Mouse (Mus musculus) liver, adult (tissue): ENCODE measurements around the gene Traf3.

Source experiments
- GATA4 ChIP-seq: IDR thresholded peaks from 2 replicates; pipeline ENCODE4 v1.6.1; 2014; ENCODE audit warnings: mild to moderate bottlenecking, low read length; ENCODE audit not compliant: insufficient replicate concordance

Gene Traf3

DNA sequence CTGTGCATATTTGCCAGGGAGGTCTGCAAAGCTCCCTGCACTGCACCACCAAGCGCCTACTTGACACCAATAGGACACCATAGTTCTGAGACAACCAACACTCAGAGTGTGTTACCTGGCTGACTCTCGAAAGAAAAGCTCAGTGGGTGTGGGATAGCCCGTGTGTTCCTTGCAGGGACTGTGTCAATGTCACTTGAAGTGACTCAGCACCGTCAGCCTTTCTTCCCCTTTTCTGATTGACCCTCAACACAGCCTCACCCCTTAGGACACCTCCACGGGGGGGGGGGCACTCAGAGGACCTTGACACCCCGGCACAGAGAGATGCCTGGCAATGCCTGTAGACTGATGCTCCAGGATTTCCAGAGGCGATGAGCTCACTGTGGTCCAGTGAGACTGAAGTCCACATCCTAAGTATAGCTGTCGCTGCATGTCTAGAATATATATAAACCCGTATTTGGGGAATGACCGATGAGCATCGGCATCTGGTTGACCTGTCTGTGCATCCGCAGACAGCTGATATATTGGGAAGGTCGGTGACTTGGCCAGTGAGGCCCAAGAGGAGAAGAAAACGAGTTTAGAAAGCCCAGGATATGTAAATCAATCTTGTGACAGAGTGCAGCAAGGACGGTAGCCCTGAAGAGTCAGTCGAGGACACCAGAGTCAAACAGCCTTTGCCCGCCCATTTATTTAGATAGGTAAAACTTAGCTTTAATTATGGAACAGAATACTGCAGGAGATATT is 16.5 kb upstream of the Traf3 start:
- TF ChIP-seq GATA4 = no peak

DNA sequence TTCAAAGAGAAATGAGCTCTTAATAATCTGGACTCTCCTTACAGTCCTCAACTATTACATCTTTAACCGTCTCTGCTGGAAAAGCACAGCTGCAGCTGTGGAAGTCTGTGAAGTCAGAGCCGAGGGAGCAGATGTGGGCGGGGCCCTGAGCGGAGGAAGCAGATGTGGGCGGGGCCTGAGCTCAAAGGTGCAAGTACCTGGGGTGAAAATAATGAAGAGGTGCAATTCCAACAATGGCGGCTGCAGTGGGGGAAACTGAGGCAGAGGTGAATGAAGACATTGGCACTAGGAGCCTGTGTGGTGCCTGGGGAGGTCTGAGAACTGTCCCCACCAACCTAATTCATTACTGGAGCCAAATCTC is 16.0 kb upstream of the Traf3 start:
- TF ChIP-seq GATA4 = no peak

DNA sequence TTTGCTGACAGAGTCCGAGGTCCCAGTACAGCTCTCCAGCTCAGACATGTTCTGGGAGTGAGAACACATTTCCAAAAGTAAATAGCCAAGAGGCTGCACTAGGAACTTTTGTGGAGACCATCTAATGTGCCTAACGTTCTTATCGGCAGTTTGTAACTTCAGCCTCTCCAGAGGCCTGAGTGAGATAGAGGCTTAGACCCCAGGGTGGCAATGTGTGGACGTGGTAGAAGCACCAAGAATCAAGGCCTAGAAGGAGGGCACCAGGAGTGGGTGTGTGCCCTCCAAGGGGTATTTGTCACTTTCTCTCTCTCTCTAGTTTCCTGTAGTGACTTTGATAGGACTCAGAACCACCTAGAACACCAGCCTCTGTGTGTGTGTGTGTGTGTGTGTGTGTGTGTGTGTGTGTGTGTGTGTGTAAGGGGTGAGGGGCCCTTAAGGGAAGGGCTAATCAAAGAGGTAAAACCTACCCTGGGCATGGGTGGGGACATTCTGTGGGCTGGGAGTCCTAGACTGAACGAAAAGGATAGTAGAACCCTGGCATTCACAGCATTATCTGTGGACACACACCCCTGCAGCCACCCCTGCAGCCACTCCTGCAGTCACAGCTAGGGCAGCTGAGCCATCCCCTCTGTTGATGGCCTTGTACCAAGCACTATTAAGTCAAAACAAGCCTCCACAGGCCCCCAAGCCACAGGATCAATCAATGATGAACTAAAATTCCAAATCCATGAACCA is 14.6 kb upstream of the Traf3 start:
- no peak for TF ChIP-seq GATA4

DNA sequence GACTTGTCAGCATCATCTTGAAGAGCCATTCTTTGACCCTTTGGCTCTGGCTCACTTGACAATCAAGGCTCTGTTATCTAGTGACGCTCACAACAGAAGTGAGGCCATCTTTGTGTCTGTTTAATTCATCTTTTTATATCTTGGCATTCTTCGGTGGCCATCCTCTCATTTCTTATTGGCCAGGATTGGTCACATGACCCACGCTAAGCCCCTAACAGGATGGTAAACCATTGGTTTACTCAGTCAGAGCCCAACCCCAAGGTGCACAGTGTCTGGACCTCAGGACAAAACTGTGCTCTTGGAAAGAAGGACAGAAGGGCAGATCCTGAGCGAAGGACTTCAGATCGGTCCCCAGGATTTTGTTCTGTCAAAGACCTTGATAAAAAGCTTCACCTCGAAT is 13.6 kb upstream of the Traf3 start:
- TF ChIP-seq GATA4 = no peak

DNA sequence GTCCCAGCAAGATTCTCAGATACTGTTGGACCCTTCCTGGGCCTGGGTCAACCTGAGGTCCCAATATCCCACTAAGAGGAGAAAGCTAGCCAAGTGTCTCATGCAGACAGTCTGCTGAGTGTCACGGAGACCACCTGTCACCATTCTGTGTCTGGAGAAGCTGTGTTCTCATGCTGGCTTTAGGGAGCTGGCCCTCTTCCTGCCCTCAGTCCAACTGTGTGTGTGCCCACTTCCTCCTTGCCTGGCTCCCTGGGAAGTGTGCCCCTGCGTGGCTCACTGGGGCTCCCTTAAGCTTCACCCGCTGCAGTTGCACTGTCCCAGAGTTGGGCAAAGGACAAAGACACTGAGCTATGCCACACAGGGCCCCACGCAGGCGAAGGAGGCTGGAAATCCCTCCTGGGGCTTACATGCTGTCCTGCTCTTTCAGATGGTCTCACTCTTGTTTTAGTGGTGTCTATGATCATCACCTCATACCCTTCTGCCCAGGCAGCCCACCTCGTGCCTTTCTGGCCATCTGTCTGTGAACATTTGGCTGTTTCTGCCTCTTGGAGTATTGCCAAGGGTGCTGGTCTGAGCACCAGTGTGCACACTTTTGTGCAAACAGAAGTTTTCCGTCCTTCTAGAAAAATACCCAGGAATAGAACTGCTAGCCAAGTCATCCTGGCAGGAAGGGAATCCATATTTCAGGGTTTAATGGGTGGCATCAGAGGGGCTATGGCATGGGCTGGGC is 13.0 kb upstream of the Traf3 start:
- TF ChIP-seq GATA4 = no peak

DNA sequence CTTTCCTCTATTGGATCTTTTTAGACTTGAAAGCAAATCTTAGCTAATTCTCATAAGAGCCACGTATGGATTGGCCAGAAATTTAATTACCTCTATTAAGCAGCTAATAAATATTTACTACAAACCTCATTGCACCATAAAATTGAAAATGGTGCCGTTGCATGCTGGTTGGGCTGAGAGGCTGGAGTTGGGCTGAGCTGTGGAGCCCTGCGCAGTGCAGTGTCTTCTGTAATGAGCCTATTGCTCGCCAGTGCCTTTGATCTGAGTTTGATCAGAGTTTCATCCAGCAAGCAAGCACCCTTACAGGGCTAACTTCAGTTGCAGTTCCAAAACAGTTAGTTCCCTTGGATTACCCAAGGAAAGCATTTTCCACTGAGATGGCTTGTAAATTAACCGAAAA is 12.2 kb upstream of the Traf3 start:
- no peak for TF ChIP-seq GATA4

DNA sequence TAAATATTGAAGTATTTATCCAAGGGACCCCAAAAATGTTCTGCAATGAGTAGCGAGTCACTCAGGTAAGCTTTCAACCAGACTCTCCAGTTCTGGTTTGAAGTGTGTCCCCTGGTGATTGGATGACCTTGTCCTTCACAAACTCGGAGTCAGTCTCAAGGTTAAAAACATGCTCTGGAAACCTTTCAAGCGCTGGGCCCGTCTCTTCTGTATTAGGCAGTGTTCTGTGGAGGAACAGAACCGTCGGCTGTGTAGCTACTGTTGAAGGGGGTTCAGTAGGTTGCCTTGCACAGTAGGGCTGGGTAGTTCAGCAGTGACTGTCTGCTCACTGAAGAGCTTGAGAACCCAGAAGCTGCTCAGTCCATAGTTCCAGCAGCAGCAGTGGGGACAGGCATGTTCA is 11.5 kb upstream of the Traf3 start:
- no peak for TF ChIP-seq GATA4

DNA sequence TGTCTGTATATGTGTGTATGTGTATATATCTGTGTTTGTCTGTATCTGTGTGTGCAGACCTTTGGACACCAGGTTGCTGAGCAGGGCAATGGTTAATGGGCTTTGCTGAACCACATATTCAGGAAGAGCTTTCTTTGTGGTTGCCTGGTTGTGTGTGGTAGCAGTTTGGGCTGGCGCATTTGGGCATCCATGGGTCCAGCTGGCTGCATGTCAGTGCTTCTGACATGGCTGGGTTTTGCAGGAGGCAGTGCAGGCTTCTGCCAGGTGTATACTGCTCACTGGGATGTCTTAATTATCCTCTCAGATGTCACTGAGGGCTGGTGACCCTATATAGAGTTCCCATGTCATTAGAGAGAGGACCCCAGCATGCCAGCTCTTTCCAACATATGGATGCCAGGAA is 10.4 kb upstream of the Traf3 start:
- TF ChIP-seq GATA4 = no peak

DNA sequence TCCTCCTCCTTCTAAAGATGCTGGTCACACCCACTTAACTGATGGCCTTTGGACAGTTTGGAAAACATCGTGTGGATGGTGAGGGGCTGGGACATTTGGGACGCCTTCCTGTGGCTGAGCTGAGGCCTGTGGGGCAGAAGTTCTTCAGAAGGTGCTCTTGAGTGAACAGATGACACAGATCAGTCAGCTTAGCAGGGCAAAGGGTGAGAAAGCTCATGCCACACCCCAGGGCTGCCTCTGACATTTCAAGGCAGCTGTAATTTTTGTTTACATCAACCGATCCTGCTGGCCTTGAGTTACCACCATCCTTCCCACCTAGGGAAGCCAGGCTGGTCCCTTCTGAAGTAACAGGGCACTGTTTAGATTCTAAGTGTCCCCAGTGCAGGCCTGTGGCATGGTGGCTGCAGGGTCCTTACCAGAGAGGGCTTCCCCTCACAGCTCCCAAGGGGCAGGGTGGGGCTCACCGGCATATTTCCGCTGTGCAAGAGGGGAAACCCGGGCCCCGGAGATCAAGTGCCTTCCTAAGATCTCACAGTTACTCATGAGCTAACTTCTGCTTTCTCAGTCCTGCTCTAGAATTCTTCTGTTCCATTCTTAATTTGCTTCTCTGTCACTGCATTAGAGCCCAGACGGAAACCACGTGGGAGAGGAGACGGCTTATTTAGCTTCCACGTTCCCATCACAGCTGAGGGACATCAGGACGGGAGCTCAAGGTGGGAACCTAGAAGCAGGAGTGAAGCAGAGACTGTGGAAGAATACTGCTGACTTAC is 6.3 kb upstream of the Traf3 start:
- TF ChIP-seq GATA4 = no peak

DNA sequence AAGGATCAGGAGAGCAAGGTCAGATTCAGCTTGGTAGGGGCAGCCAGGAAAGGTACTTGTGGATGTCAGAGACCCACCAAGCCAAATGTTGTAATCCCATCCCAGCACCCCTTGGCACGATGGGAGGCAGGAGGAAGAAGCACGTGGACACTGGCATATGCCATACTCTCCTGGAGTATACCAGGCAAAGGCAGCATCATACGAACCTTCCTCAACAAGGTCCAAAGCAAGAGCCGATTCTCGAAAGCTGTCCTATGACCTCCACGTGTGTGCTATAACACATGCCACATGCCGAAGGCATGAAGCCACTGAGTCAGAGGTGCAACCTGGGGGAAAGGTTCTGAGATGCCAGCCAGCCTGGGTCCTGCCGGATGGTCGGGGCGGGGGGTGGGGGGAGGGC is 5.3 kb upstream of the Traf3 start:
- TF ChIP-seq GATA4 = no peak

DNA sequence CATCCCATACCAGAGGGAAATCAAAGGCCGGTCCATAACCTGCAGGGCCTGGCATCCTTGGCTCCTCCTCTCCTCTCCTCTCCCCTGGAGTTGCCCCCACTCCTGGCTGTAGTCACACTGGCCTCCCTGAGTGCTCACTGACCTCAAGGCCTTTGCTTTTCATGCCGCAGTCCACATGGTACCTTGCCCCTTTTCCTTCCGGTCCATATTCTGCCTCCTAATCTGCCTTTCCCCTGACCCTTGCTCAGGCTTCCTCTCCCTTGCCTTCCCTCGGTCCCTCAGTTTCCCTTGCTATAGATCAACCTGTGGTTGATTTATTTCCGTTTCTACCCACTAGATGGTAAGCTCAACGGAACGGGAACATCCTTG is 4.2 kb upstream of the Traf3 start:
- TF ChIP-seq GATA4 = no peak

DNA sequence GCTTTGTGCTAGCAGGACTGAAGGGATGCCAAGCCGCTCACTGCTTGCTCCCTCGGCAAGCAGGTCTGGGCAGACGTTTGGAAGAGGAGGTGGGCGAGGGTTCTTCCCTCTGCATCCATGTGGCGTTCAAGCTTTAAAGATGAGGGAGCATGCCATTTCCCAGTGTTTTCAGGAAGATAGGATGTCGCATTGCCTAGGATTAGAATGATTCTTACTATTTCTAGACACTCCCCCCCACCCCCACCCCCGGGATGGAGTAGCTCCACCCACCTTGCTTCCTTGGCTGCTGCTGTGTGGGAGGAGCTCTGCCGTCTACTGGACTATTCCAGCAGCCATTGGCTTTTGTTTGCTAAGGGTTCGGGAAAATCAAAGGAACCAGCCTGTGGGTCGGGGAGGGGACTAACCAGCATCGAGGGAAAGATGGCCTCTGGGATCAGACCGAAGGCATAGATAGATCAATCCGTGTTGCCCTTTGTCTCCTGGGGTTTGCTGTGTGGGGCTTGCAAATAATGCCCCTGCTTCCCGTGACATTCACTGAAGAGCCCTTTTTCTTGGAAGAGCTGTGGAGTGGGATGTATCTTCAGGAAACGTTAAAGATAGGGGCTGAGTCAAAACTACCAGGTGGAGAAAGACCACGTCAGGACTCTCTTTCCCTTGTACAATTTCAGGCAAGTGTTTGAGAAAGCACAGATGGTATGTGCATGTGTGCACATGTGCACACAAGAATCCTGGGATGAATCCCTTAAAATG is 3.7 kb upstream of the Traf3 start:
- TF ChIP-seq GATA4 = no peak

DNA sequence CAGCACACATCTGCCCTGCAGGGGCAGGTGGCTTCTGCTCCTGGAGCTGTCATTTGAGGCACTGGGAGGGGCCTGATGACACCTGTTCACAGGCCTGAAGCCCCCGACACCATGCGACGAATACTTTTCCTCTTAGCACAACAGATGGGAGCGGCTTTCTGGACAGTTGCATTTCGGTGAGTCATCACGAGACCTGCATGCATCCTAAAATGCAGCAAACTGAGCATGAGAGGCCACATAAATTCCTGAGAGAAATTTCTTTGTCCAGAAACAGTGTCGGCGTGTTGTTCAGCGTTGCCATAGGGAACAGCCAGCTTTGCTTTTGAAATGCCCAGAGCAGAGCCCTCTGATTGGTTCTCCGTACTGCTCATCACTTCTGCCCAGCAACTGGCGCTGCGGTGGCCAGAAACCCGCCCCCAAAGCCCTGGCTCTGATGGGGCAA is 1.8 kb upstream of the Traf3 start:
- no peak for TF ChIP-seq GATA4

DNA sequence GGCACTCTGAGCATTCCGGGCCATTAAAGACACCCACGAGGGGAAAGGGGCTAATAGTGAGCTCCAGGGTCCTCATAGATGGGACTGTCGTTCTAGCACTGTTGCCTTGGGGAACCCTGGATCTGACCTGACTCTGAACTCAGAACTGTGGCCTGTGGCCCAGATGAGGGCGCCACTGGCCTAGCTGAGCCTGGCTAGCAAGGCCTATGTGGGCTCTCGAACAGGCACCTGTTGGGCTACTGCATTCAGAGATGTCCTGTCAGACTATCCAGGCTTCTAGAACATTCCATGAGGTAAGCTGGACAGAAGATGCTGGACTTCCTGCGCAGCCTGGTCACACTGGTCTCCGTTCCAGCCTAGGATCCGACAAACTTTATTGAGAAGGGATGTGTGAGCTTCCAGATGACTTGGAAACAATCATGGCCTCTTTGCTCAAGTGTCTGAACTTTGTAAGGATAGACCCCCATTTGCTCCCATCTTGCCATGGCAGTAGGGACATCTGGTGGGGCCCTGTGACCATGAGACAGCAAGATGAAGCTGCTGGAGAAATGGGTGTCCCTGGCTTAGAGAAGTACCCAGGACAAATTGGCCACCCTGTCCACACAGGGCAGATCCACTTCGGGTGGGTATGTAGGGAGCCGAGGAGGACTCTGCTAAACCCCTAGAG is 891 bp upstream of the Traf3 start:
- TF ChIP-seq GATA4 = no peak
